Mouse (Mus musculus) brain, embryonic 14.5 days (tissue): ENCODE data around the gene Nln.

ENCODE experiments used
- CTCF ChIP-seq: fragments of 200-500 bp; IDR thresholded peaks from 2 replicates; pipeline ENCODE4 v1.5.1; 2012; ENCODE audit warnings: inconsistent platforms, mild to moderate bottlenecking, moderate library complexity, borderline replicate concordance; ENCODE audit not compliant: insufficient read depth, insufficient read length; ENCODE audit errors: extremely low read depth
- POLR2A ChIP-seq: fragments of 200-500 bp; IDR thresholded peaks from 2 replicates; pipeline ENCODE4 v1.6.1; 2012; ENCODE audit warnings: mild to moderate bottlenecking, inconsistent platforms, borderline replicate concordance; ENCODE audit not compliant: poor library complexity, insufficient read depth, insufficient read length, severe bottlenecking; ENCODE audit errors: extremely low read depth

DNA sequence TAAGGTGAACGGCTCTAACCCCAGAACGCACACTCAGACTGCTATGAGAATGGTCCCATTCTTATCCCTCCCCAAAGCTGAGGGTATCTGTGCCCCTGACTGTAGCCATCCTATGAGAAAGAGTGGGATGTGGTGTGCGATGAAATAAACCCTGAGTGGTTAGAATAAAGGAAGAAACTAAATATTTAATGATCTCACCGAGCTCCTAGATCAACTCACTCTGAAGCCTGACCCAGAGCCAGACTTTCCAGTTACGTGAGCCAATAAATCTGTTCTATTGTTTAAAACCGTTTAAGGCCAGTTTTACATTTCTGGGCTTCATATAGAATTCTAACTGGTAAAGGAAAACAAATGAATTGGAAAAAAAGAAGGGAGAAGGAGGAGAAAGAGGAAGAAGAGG lies 32.4 kb downstream of the Nln start:
- TF ChIP-seq POLR2A (no peak), CTCF (no peak)
